Mouse (Mus musculus): ENCODE measurements around the gene Lrmp. TPM values are rescaled to one million over a fixed set of nuclear protein-coding genes. Genes with fewer than 3 reads are reported as not detected.

Gene Lrmp
- polyA plus RNA-seq, 1 experiment from 2014 or later: 0.60 TPM

DNA sequence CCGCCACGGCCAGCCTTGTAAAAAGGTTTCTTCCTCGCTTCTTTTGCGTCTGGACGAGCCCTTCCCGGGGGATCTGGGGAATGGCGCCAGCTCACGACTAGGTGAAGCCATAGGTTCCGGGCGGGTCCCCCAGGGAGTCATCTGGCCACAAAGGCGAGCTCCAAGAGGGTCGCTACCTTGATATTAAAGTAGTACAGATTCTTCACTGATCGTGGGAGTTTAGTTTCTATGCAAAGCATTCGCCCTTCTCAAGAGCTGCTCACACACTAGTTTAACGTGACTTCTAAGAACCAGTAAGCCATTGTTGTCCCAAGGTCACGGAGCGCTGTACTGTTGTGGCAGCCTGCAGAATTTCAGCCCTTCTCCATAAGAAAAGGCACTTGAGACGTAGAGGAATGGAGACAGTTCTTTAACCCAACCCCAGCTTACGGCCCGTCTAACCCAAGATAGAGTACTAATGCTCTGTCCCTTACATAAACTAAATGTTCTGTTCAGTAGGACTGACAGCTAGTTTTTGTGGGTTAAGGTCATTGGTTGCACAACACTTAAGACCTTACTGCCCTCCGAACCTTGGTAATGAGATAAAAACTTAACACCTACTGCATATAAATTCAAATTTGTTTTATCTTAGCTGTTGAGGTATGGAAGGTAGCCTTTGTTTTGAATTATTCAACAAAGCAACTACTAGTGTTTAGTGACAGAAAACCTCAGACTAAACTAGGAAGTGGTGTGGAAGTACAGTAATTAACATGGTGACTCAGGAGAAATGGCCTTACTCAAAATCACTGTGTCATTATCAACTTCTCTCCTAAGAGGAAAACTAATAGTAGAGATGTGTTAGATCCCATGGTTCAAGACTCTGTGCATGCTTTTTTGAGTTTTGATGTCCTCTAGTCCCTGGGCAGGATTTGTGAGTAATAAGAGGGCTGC, 96.2 kb downstream of the Lrmp start:
- peak overlapping the region; percentile 79 for H3K4me2 ChIP-seq
- H3K9ac ChIP-seq (replicated peaks): peak overlapping the region; percentile 90
- H3K4me1 ChIP-seq: peaks cover 15% of the 10 kb centered on the region
- H3K4me3 ChIP-seq (replicated peaks): peak overlapping the region; percentile 81
- ATAC-seq (ENCODE audit: low FRiP score): peak; percentile 49
- no peaks in the 10 kb centered on the region for H3K36me3 ChIP-seq
- H3K9me3 ChIP-seq (replicated peaks): no peaks in the 10 kb centered on the region
- H3K27me3 ChIP-seq (replicated peaks): no peaks in the 10 kb centered on the region
- WGBS: 3% methylated on average over 21 of the region's 21 CpGs
- peak overlapping the region; percentile 97 for H3K27ac ChIP-seq (replicated peaks)

DNA sequence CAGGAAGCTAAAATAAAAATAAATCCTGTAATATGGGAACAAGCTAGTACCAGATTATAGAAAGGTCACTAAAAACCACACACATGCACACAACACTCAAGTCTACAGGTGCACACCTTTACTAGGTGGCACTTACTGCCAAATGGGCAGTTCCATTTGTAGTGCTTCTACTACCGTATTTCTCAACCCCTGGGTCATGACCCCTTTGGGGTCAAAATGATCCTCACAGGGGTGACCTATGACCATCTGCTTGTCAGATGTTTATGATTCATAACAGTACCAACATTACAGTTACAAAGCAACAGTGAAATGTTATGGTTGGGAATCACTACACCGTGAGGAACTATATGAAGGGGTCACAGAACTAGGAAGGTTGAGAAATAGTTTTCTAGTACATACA, 98.5 kb downstream of the Lrmp start:
- Histone ChIP-seq H3K4me1 (peaks cover 15% of the 10 kb centered on the region), H3K9me3 (replicated peaks) (no peaks in the 10 kb centered on the region), H3K4me2 (no peak overlapping the region), H3K27me3 (replicated peaks) (no peaks in the 10 kb centered on the region), H3K9ac (replicated peaks) (no peak overlapping the region), H3K4me3 (replicated peaks) (no peak overlapping the region), H3K36me3 (peaks cover 5% of the 10 kb centered on the region), H3K27ac (replicated peaks) (no peak overlapping the region)
- WGBS: 84% methylated on average over 2 of the region's 2 CpGs
- ATAC-seq (ENCODE audit: low FRiP score): no peak

DNA sequence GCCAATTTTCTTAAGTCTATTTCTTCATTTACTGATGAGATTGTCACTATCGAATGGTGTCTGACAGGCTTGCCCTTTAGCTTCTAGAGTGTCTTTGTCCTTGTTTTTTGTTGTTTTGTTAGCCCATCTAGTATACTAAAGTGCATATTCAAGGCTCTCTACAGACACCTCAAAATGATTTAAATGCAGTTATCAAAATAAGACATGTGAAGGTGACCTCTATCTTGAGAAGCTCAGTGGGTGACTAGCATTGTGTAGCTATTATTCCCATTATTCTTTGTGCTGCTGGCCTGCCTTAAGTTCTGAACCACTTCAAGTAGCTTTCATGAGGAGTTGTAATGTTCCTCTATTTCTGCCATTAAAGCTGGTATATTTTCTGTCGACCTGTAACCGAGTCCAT, 100.4 kb downstream of the Lrmp start:
- peaks cover 8% of the 10 kb centered on the region for H3K4me1 ChIP-seq
- H3K4me2 ChIP-seq: no peak overlapping the region
- H3K36me3 ChIP-seq: peaks cover 13% of the 10 kb centered on the region
- no peaks in the 10 kb centered on the region for H3K27me3 ChIP-seq (replicated peaks)
- no peak for ATAC-seq (ENCODE audit: low FRiP score)
- no peak overlapping the region for H3K4me3 ChIP-seq (replicated peaks)
- 94% methylated on average over 3 of the region's 3 CpGs for WGBS
- no peak overlapping the region for H3K27ac ChIP-seq (replicated peaks)
- no peak overlapping the region for H3K9ac ChIP-seq (replicated peaks)
- H3K9me3 ChIP-seq (replicated peaks): no peaks in the 10 kb centered on the region

DNA sequence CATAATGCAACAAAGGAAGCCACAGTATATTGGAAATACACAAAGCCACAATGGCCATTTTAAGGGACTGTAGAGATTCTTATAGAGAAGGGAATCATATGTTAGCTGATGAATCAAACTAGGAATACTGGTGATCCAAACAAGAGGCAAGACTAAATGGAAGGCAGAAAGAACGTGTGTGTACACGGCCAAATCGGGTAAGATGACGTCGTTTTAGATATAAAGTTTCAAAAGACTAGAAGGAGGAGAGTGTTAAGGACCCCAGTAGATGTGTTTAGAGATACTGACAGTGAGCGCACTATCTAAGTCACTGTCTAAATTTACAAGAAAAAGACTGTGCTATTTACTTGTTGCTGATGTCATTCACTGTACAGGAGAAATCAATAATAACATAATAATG, 108.8 kb downstream of the Lrmp start:
- 92% methylated on average over 6 of the region's 6 CpGs for WGBS
- no peak overlapping the region for H3K4me3 ChIP-seq (replicated peaks)
- no peak for ATAC-seq (ENCODE audit: low FRiP score)

More for the DNA sequence above, 108.8 kb downstream of the Lrmp start:
- H3K27me3 ChIP-seq (replicated peaks): no peaks in the 10 kb centered on the region
- no peak overlapping the region for H3K27ac ChIP-seq (replicated peaks)
- H3K9me3 ChIP-seq (replicated peaks): no peaks in the 10 kb centered on the region
- peaks cover 10% of the 10 kb centered on the region; the same call in 1 of the 2 replicates for H3K36me3 ChIP-seq
- no peaks in the 10 kb centered on the region for H3K4me1 ChIP-seq
- H3K9ac ChIP-seq (replicated peaks): no peak overlapping the region
- H3K4me2 ChIP-seq: no peak overlapping the region

Other genes with a start within 250 kb of the Lrmp start
- gene Bcat1, start 39.5 kb upstream of the Lrmp start, polyA plus RNA-seq (2015; fragmentation: Nextera tagmentation; extraction: Ambion mirVana): 94.5 and 116 TPM in 2 replicates
- gene Casc1, start 95.4 kb downstream of the Lrmp start, polyA plus RNA-seq (2015; fragmentation: Nextera tagmentation; extraction: Ambion mirVana): 0.56 and 0.70 TPM in 2 replicates
- 24.0 and 24.4 TPM in 2 replicates for gene Etfrf1, start 95.5 kb downstream of the Lrmp start, polyA plus RNA-seq (2015; fragmentation: Nextera tagmentation; extraction: Ambion mirVana)
- 69.6 and 76.5 TPM in 2 replicates for gene Kras, start 134.6 kb downstream of the Lrmp start, polyA plus RNA-seq (2015; fragmentation: Nextera tagmentation; extraction: Ambion mirVana)